Mouse (Mus musculus): ENCODE measurements around the gene Sox9. TPM values are rescaled to one million over a fixed set of nuclear protein-coding genes. Genes with fewer than 3 reads are reported as not detected.

The Sox9 gene
- 12.8 and 27.9 TPM in 2 replicates for polyA plus RNA-seq (2012; rRNA removed; ENCODE audit: low replicate concordance)

GRCm38 (mm10) chr11:112781994-112782356 is at the start of gene Sox9:
TSS of gene Sox9 (plus strand) at chr11:112782224.

